Mouse (Mus musculus) hindlimb bud, embryonic 11.5 days (tissue): Measurements from ENCODE around the gene Cdh6.

Source experiments
- DNase-seq: peaks from one replicate; pipeline ENCODE4 v3.0.0-alpha.2; 2012; ENCODE audit warnings: low read depth, low spot score; ENCODE audit errors: extremely low spot score

The Cdh6 gene

GRCm38 (mm10) chr15:13067429-13068212 is 105.9 kb downstream of the Cdh6 start:
- DNase-seq, result peak; percentile 53

GRCm38 (mm10) chr15:13066765-13067164 is 106.7 kb downstream of the Cdh6 start:
- peak; percentile 61 for DNase-seq

- no peak for DNase-seq
Measured at GRCm38 (mm10) chr15:13063633-13064032, 109.8 kb downstream of the Cdh6 start.

- no peak for DNase-seq
Measured at GRCm38 (mm10) chr15:13057728-13058127, 115.7 kb downstream of the Cdh6 start.

GRCm38 (mm10) chr15:13057302-13057701 is 116.2 kb downstream of the Cdh6 start:
- DNase-seq, result no peak

GRCm38 (mm10) chr15:13047910-13048309 is 125.6 kb downstream of the Cdh6 start:
- no peak for DNase-seq

- no peak for DNase-seq
Measured at GRCm38 (mm10) chr15:13034436-13034835, 139.0 kb downstream of the Cdh6 start.

GRCm38 (mm10) chr15:13030641-13031040 is 142.8 kb downstream of the Cdh6 start:
- no peak for DNase-seq

GRCm38 (mm10) chr15:13027513-13027912 is 146.0 kb downstream of the Cdh6 start:
- DNase-seq, result no peak

- no peak for DNase-seq
Measured at GRCm38 (mm10) chr15:13016756-13017357, 156.6 kb downstream of the Cdh6 start.

- DNase-seq, result no peak
Measured at GRCm38 (mm10) chr15:13008803-13009202, 164.7 kb downstream of the Cdh6 start.

GRCm38 (mm10) chr15:13005934-13006333 is 167.5 kb downstream of the Cdh6 start:
- no peak for DNase-seq

- no peak for DNase-seq
Measured at GRCm38 (mm10) chr15:13001549-13001948, 171.9 kb downstream of the Cdh6 start.

GRCm38 (mm10) chr15:12994563-12995359 is 178.7 kb downstream of the Cdh6 start:
- no peak for DNase-seq
